Mouse (Mus musculus): ENCODE data around the gene Hmg20b. TPM values are rescaled to one million over a fixed set of nuclear protein-coding genes. Genes with fewer than 3 reads are reported as not detected.

Gene Hmg20b
- polyA plus RNA-seq, 1 experiment = 42.7 TPM

- DNase-seq = no peak
- H3K4me1 ChIP-seq (ENCODE audit: control insufficient read depth, insufficient read depth, low read length) = peaks cover 6% of the 10 kb centered on the region
- no peaks in the 10 kb centered on the region; the same call in 1 of the 2 replicates for H3K27me3 ChIP-seq (ENCODE audit: control insufficient read depth, insufficient read depth, low read length)
- 28% methylated on average over 55 of the region's 55 CpGs for WGBS
- H3K27ac ChIP-seq (ENCODE audit: insufficient read depth, low read length) = no peak overlapping the region
- TF ChIP-seq CTCF (IDR thresholded peaks at IDR 0.05; ENCODE audit: borderline replicate concordance, insufficient read depth, low read depth, low read length) (no peak), POLR2A (IDR thresholded peaks at IDR 0.05; ENCODE audit: borderline replicate concordance, insufficient read depth, low read length) (no peak)
- no peak overlapping the region for H3K4me3 ChIP-seq (replicated peaks; ENCODE audit: insufficient read depth, low read depth, low read length)
Measured at GRCm38 (mm10) chr10:81346453-81347067, 3.7 kb downstream of the Hmg20b start.

- H3K4me3 ChIP-seq (replicated peaks; ENCODE audit: insufficient read depth, low read depth, low read length) = no peak overlapping the region
- TF ChIP-seq CTCF (IDR thresholded peaks at IDR 0.05; ENCODE audit: borderline replicate concordance, insufficient read depth, low read depth, low read length) = no peak
- no peak for TF ChIP-seq POLR2A (IDR thresholded peaks at IDR 0.05; ENCODE audit: borderline replicate concordance, insufficient read depth, low read length)
- no peaks in the 10 kb centered on the region; the same call in 1 of the 2 replicates for H3K27me3 ChIP-seq (ENCODE audit: control insufficient read depth, insufficient read depth, low read length)
- H3K27ac ChIP-seq (ENCODE audit: insufficient read depth, low read length) = no peak overlapping the region
- no peak for DNase-seq
- peaks cover 6% of the 10 kb centered on the region for H3K4me1 ChIP-seq (ENCODE audit: control insufficient read depth, insufficient read depth, low read length)
- WGBS = 87% methylated on average over 4 of the region's 4 CpGs
Measured at GRCm38 (mm10) chr10:81345162-81345534, 5.1 kb downstream of the Hmg20b start.

GRCm38 (mm10) chr10:81344421-81345161 is 5.7 kb downstream of the Hmg20b start:
- Histone ChIP-seq H3K4me1 (ENCODE audit: control insufficient read depth, insufficient read depth, low read length) (peaks cover 3% of the 10 kb centered on the region), H3K4me3 (replicated peaks; ENCODE audit: insufficient read depth, low read depth, low read length) (no peak overlapping the region), H3K27me3 (ENCODE audit: control insufficient read depth, insufficient read depth, low read length) (no peaks in the 10 kb centered on the region; the same call in 1 of the 2 replicates), H3K27ac (ENCODE audit: insufficient read depth, low read length) (no peak overlapping the region)
- 37% methylated on average over 8 of the region's 8 CpGs for WGBS
- no peak for DNase-seq
- TF ChIP-seq CTCF (IDR thresholded peaks at IDR 0.05; ENCODE audit: borderline replicate concordance, insufficient read depth, low read depth, low read length) (peak; percentile 39; the same call in 1 of the 2 replicates), POLR2A (IDR thresholded peaks at IDR 0.05; ENCODE audit: borderline replicate concordance, insufficient read depth, low read length) (no peak)

GRCm38 (mm10) chr10:81342686-81343505 is 7.4 kb downstream of the Hmg20b start, which contains the start of gene Gipc3:
Gene Gipc3 (minus strand): TSS chr10:81343266.
- DNase-seq = no peak
- no peak for TF ChIP-seq CTCF (IDR thresholded peaks at IDR 0.05; ENCODE audit: borderline replicate concordance, insufficient read depth, low read depth, low read length)
- TF ChIP-seq POLR2A (IDR thresholded peaks at IDR 0.05; ENCODE audit: borderline replicate concordance, insufficient read depth, low read length) = no peak
- H3K4me1 ChIP-seq (ENCODE audit: control insufficient read depth, insufficient read depth, low read length) = no peaks in the 10 kb centered on the region; the same call in 1 of the 2 replicates
- WGBS = 6% methylated on average over 62 of the region's 67 CpGs
- H3K27me3 ChIP-seq (ENCODE audit: control insufficient read depth, insufficient read depth, low read length) = no peaks in the 10 kb centered on the region; the same call in 1 of the 2 replicates
- H3K27ac ChIP-seq (ENCODE audit: insufficient read depth, low read length) = no peak within 1 kb of the TSS
- no peak within 1 kb of the TSS for H3K4me3 ChIP-seq (replicated peaks; ENCODE audit: insufficient read depth, low read depth, low read length)

GRCm38 (mm10) chr10:81341333-81341949 is 8.8 kb downstream of the Hmg20b start:
- DNase-seq = peak in 1 of 2 experiments; percentile 68
- Histone ChIP-seq H3K27ac (ENCODE audit: insufficient read depth, low read length) (no peak overlapping the region), H3K27me3 (ENCODE audit: control insufficient read depth, insufficient read depth, low read length) (no peaks in the 10 kb centered on the region; the same call in 1 of the 2 replicates), H3K4me3 (replicated peaks; ENCODE audit: insufficient read depth, low read depth, low read length) (no peak overlapping the region), H3K4me1 (ENCODE audit: control insufficient read depth, insufficient read depth, low read length) (no peaks in the 10 kb centered on the region; the same call in 1 of the 2 replicates)
- peak; percentile 54; the same call in 1 of the 2 replicates for TF ChIP-seq CTCF (IDR thresholded peaks at IDR 0.05; ENCODE audit: borderline replicate concordance, insufficient read depth, low read depth, low read length)
- no peak for TF ChIP-seq POLR2A (IDR thresholded peaks at IDR 0.05; ENCODE audit: borderline replicate concordance, insufficient read depth, low read length)
- WGBS = 34% methylated on average over 16 of the region's 16 CpGs

GRCm38 (mm10) chr10:81340551-81341332 is 9.5 kb downstream of the Hmg20b start:
- TF ChIP-seq CTCF (IDR thresholded peaks at IDR 0.05; ENCODE audit: borderline replicate concordance, insufficient read depth, low read depth, low read length) (no peak), POLR2A (IDR thresholded peaks at IDR 0.05; ENCODE audit: borderline replicate concordance, insufficient read depth, low read length) (no peak)
- Histone ChIP-seq H3K27me3 (ENCODE audit: control insufficient read depth, insufficient read depth, low read length) (no peaks in the 10 kb centered on the region; the same call in 1 of the 2 replicates), H3K27ac (ENCODE audit: insufficient read depth, low read length) (no peak overlapping the region), H3K4me3 (replicated peaks; ENCODE audit: insufficient read depth, low read depth, low read length) (no peak overlapping the region), H3K4me1 (ENCODE audit: control insufficient read depth, insufficient read depth, low read length) (no peaks in the 10 kb centered on the region; the same call in 1 of the 2 replicates)
- 41% methylated on average over 17 of the region's 17 CpGs for WGBS
- no peak for DNase-seq

Measured in cerebellum, adult 2 months (tissue).